1 mouse cellular context compared by ENCODE assay signal in the genomic region with DNA sequence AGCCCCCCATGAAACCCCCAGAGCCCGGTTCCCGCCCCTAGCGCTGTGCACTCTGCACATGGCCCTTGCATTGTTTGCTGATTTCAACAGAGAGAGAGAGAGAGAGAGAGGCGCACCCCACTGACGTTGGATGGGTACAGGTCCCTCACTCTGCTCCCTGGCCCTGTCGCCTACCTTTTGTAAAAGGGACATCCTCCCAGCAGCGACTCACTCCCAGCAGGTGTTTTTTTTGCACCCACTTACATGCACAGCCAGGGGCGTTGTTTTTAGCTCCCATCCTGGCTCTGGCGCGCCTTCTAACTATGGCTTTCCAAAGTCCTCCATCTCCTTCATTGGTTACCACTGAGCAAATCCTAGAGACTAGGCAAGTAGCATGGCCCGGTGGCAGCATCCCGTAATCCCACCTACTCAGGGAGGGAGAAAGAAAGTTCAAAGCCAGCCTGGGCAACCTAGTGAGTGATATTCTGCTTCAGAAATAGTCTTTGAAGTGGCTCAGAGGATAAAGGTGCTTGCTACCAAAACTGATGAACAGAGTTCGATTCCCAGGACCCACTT.
TF ChIP-seq lines count a peak whose summit lies in the region.

No protein-coding gene starts in this region.

TF ChIP-seq in MEL, 35 proteins besides CTCF, POLR2A, EP300 and RAD21:
- no peak for TF ChIP-seq POLR2AphosphoS2 (IDR thresholded peaks at IDR 0.05; ENCODE audit: low read length)
- 0 out of 2 replicates have a peak, but pooled peaks have one; percentile 10 for TF ChIP-seq ZNF384 (IDR thresholded peaks at IDR 0.05; ENCODE audit: low read depth, low read length)
- 0 out of 2 replicates have a peak, but pooled peaks have one; percentile 13 for TF ChIP-seq HCFC1 (IDR thresholded peaks at IDR 0.05; ENCODE audit: low read depth, low read length)
